Mouse (Mus musculus) bone marrow, adult 2 months (tissue): ENCODE measurements at regions not wholly inside any gene's neighbourhood (a gene's known extent, or its start where the extent isn't known, plus 50 kb on each side); places are given as distances from the start of the nearest gene placed in this dataset.

Source experiments
- H3K27ac ChIP-seq: fragments of 200-500 bp; 2 replicates; pipeline ENCODE4 v1.5.1; 2012; ENCODE audit warnings: low read depth, mild to moderate bottlenecking, control low read depth, inconsistent platforms, low read length; ENCODE audit not compliant: control insufficient read depth, poor library complexity, insufficient read depth
- H3K4me1 ChIP-seq: fragments of 200-500 bp; 2 replicates; pipeline ENCODE4 v1.6.1; 2011; ENCODE audit warnings: low read length; ENCODE audit not compliant: control insufficient read depth, insufficient read depth
- H3K4me3 ChIP-seq: fragments of 200-500 bp; replicated peaks from 2 replicates; pipeline ENCODE3; 2011; ENCODE audit warnings: mild to moderate bottlenecking, low read depth, low read length, control low read depth; ENCODE audit not compliant: control insufficient read depth
- CTCF ChIP-seq: fragments of 200-500 bp; IDR thresholded peaks from 2 replicates; pipeline ENCODE4 v1.5.1; 2011; ENCODE audit warnings: low read length, control low read depth; ENCODE audit not compliant: control insufficient read depth, insufficient read depth
- POLR2A ChIP-seq: fragments of 200-500 bp; IDR thresholded peaks from 2 replicates; pipeline ENCODE4 v1.6.1; 2011; ENCODE audit warnings: low read depth, mild to moderate bottlenecking, control low read depth, low read length, borderline replicate concordance; ENCODE audit not compliant: control insufficient read depth
- WGBS: fragments of 180-500 bp; shearing (Covaris S2); methylation state at CpG from one replicate; pipeline ENCODE4 v1.1.7; 2018; 5-methylcytosine and 5-hydroxymethylcytosine counted together

- WGBS = 78% methylated on average over 9 of the region's 9 CpGs
- Histone ChIP-seq H3K4me1 (no peaks in the 10 kb centered on the region), H3K27ac (no peak overlapping the region), H3K4me3 (no peak overlapping the region)
- TF ChIP-seq CTCF (no peak), POLR2A (no peak)
Measured at GRCm38 (mm10) chr7:68918632-68919435, 169.8 kb upstream of the Arrdc4 start.

GRCm38 (mm10) chr7:68917876-68918200, 168.8 kb upstream of the Arrdc4 start:
- Histone ChIP-seq H3K4me3 (no peak overlapping the region), H3K27ac (no peak overlapping the region), H3K4me1 (no peaks in the 10 kb centered on the region)
- WGBS = 6% methylated on average over 2 of the region's 2 CpGs
- TF ChIP-seq POLR2A = no peak
- no peak for TF ChIP-seq CTCF

GRCm38 (mm10) chr7:68917137-68917875, 168.3 kb upstream of the Arrdc4 start:
- Histone ChIP-seq H3K4me1 (no peaks in the 10 kb centered on the region), H3K27ac (no peak overlapping the region), H3K4me3 (no peak overlapping the region)
- TF ChIP-seq POLR2A (no peak), CTCF (no peak)
- 16% methylated on average over 21 of the region's 21 CpGs for WGBS

GRCm38 (mm10) chr7:68915976-68916375, 166.9 kb upstream of the Arrdc4 start:
- no peaks in the 10 kb centered on the region for H3K4me1 ChIP-seq
- no peak overlapping the region for H3K4me3 ChIP-seq
- TF ChIP-seq POLR2A (no peak), CTCF (no peak)
- no peak overlapping the region for H3K27ac ChIP-seq
- 85% methylated on average over 9 of the region's 9 CpGs for WGBS

- Histone ChIP-seq H3K4me3 (no peak overlapping the region), H3K4me1 (no peaks in the 10 kb centered on the region), H3K27ac (no peak overlapping the region)
- 73% methylated on average over 4 of the region's 4 CpGs for WGBS
- no peak for TF ChIP-seq CTCF
- TF ChIP-seq POLR2A = no peak
Measured at GRCm38 (mm10) chr7:68914344-68914743, 165.3 kb upstream of the Arrdc4 start.

GRCm38 (mm10) chr7:68911989-68912655, 163.1 kb upstream of the Arrdc4 start:
- TF ChIP-seq CTCF (no peak), POLR2A (no peak)
- H3K4me1 ChIP-seq = no peaks in the 10 kb centered on the region
- WGBS = 78% methylated on average over 6 of the region's 6 CpGs
- no peak overlapping the region for H3K27ac ChIP-seq
- no peak overlapping the region for H3K4me3 ChIP-seq

- H3K4me1 ChIP-seq = no peaks in the 10 kb centered on the region
- no peak overlapping the region for H3K27ac ChIP-seq
- WGBS = 74% methylated on average over 3 of the region's 3 CpGs
- H3K4me3 ChIP-seq = no peak overlapping the region
- TF ChIP-seq CTCF = no peak
- no peak for TF ChIP-seq POLR2A
Measured at GRCm38 (mm10) chr7:68911562-68911961, 162.5 kb upstream of the Arrdc4 start.

- 65% methylated on average over 1 of the region's 1 CpGs for WGBS
- no peak overlapping the region for H3K4me3 ChIP-seq
Measured at GRCm38 (mm10) chr7:68909694-68910093, 160.7 kb upstream of the Arrdc4 start.

More at GRCm38 (mm10) chr7:68909694-68910093, 160.7 kb upstream of the Arrdc4 start:
- Histone ChIP-seq H3K4me1 (no peaks in the 10 kb centered on the region), H3K27ac (no peak overlapping the region)
- no peak for TF ChIP-seq CTCF
- TF ChIP-seq POLR2A = no peak
